Mouse (Mus musculus) kidney, embryonic 14.5 days (tissue): ENCODE results near the gene CN725425. TPM values are rescaled to one million over a fixed set of nuclear protein-coding genes. Genes with fewer than 3 reads are reported as not detected.

Source experiments
- ATAC-seq: fragments of 200-750 bp; cut with Nextera tagmentation; 2 replicates; pipeline ENCODE4 v1.8.0; 2017; ENCODE audit warnings: moderate number of reproducible peaks, mild to moderate bottlenecking, moderate TSS enrichment, moderate library complexity; ENCODE audit not compliant: low FRiP score, low TSS enrichment
- H3K27ac ChIP-seq: fragments of 300-500 bp; sonication (generic); 2 replicates; pipeline ENCODE4 v1.5.1; 2014; ENCODE audit warnings: low read depth, mild to moderate bottlenecking, low read length, moderate library complexity, mixed read lengths
- H3K27me3 ChIP-seq: fragments of 300-500 bp; sonication (generic); 2 replicates; pipeline ENCODE4 v1.6.1; 2014; ENCODE audit warnings: mild to moderate bottlenecking, low read length; ENCODE audit not compliant: control insufficient read depth, insufficient read depth
- H3K36me3 ChIP-seq: fragments of 300-500 bp; sonication (generic); 2 replicates; pipeline ENCODE4 v1.6.1; 2014; ENCODE audit warnings: low read length, mixed read lengths; ENCODE audit not compliant: control insufficient read depth, insufficient read depth
- H3K4me1 ChIP-seq: fragments of 300-500 bp; sonication (generic); 2 replicates; pipeline ENCODE4 v1.6.1; 2014; ENCODE audit warnings: low read length, mixed read lengths; ENCODE audit not compliant: control insufficient read depth, insufficient read depth
- H3K4me2 ChIP-seq: fragments of 300-500 bp; sonication (generic); replicated peaks from 2 replicates; pipeline ENCODE4 v1.6.1; 2014; ENCODE audit warnings: low read depth, mild to moderate bottlenecking, low read length
- H3K4me3 ChIP-seq: fragments of 300-500 bp; sonication (generic); 2 replicates; pipeline ENCODE4 v1.5.1; 2014; ENCODE audit warnings: mild to moderate bottlenecking, low read length
- H3K9ac ChIP-seq: fragments of 300-500 bp; sonication (generic); 2 replicates; pipeline ENCODE4 v1.6.1; 2014; ENCODE audit warnings: low read depth, mild to moderate bottlenecking, low read length, moderate library complexity
- H3K9me3 ChIP-seq: fragments of 300-500 bp; sonication (generic); 2 replicates; pipeline ENCODE4 v1.6.1; 2016; ENCODE audit warnings: low read length; ENCODE audit not compliant: control insufficient read depth
- WGBS: fragments of 180-500 bp; shearing (Covaris S2); extraction: QIAGEN DNeasy Blood & Tissue Kit; methylation state at CpG from one replicate; pipeline ENCODE4 v1.1.7; 2014; 5-methylcytosine and 5-hydroxymethylcytosine counted together
- polyA plus RNA-seq: library from polyadenylated mRNA; unstranded; fragments of >200 nt; fragmentation: Nextera tagmentation; extraction: Ambion mirVana; gene quantifications from 2 replicates; pipeline ENCODE4 v1.2.1, GENCODE M21; 2014

The CN725425 gene
- polyA plus RNA-seq, 1 experiment from 2014 or later, result not detected

- ATAC-seq, result no peak
- no peaks in the 10 kb centered on the region for H3K9me3 ChIP-seq
- 90% methylated on average over 11 of the region's 11 CpGs for WGBS
- no peak overlapping the region for H3K27ac ChIP-seq
- no peak overlapping the region for H3K4me2 ChIP-seq
- H3K36me3 ChIP-seq, result no peaks in the 10 kb centered on the region
- no peak overlapping the region for H3K4me3 ChIP-seq
- H3K9ac ChIP-seq, result no peak overlapping the region
- no peaks in the 10 kb centered on the region for H3K4me1 ChIP-seq
- no peaks in the 10 kb centered on the region for H3K27me3 ChIP-seq
Observed at GRCm38 (mm10) chr15:91299319-91299835, 100.1 kb downstream of the CN725425 start.

- no peaks in the 10 kb centered on the region for H3K27me3 ChIP-seq
- peak; percentile 69; the same call in 1 of the 2 replicates for ATAC-seq
- H3K27ac ChIP-seq, result no peak overlapping the region
- H3K4me1 ChIP-seq, result no peaks in the 10 kb centered on the region
- H3K9ac ChIP-seq, result no peak overlapping the region
- no peak overlapping the region for H3K4me2 ChIP-seq
- H3K4me3 ChIP-seq, result no peak overlapping the region
- H3K9me3 ChIP-seq, result no peaks in the 10 kb centered on the region
- whole genome bisulfite sequencing, result 10% methylated on average over 3 of the region's 3 CpGs
- no peaks in the 10 kb centered on the region for H3K36me3 ChIP-seq
Observed at GRCm38 (mm10) chr15:91301366-91301765, 102.1 kb downstream of the CN725425 start.

- H3K4me3 ChIP-seq, result no peak overlapping the region
- H3K9me3 ChIP-seq, result no peaks in the 10 kb centered on the region
- no peak overlapping the region for H3K4me2 ChIP-seq
- H3K27me3 ChIP-seq, result no peaks in the 10 kb centered on the region
- WGBS, result 58% methylated on average over 7 of the region's 7 CpGs
- H3K36me3 ChIP-seq, result no peaks in the 10 kb centered on the region
- H3K9ac ChIP-seq, result no peak overlapping the region
- ATAC-seq, result 0 out of 2 replicates have a peak, but pooled peaks have one; percentile 20
- no peak overlapping the region for H3K27ac ChIP-seq
- H3K4me1 ChIP-seq, result no peaks in the 10 kb centered on the region
Observed at GRCm38 (mm10) chr15:91304296-91304852, 105.1 kb downstream of the CN725425 start.

Other genes with a start within 250 kb of the CN725425 start
- gene Kif21a, start 149.5 kb upstream of the CN725425 start, polyA plus RNA-seq, result 5.3 and 8.1 TPM in 2 replicates
- gene Abcd2, start 7.7 kb upstream of the CN725425 start, polyA plus RNA-seq, result 3.5 and 5.0 TPM in 2 replicates